Mouse (Mus musculus) megakaryocyte progenitor cell, adult 5-6 weeks (primary cell): Measurements from ENCODE around the gene Rtkn2. TPM values are rescaled to one million over a fixed set of nuclear protein-coding genes. Genes with fewer than 3 reads are reported as not detected.
A peak's percentile ranks its signal among the peaks of the same experiment; 100 is the strongest.

ENCODE experiments used
- ATAC-seq: replicated peaks from 2 replicates; pipeline ENCODE4 v1.8.0; 2016; ENCODE audit warnings: mild to moderate bottlenecking, moderate TSS enrichment, inconsistent platforms; ENCODE audit not compliant: poor library complexity
- total RNA-seq, 2 experiments: library from RNA; stranded (forward) in 1 of 2; stranded (reverse) in 1 of 2; fragments of 157-497, 149-512 nt in 1 of 2; fragments of 200-1000 nt in 1 of 2; gene quantifications; 2 replicates each; pipeline versions ENCODE4 v1.2.3 to v1.2.4; 2015 to 2017

Gene Rtkn2
- total RNA-seq, 2 experiments from 2014 or later, result 5.6 to 11.3 TPM

GRCm38 (mm10) chr10:68102566-68102965 lies 123.2 kb downstream of the Rtkn2 start:
- peak; percentile 74 for ATAC-seq

GRCm38 (mm10) chr10:68103078-68103855 lies 123.9 kb downstream of the Rtkn2 start:
- peak; percentile 27 for ATAC-seq

GRCm38 (mm10) chr10:68103988-68104387 lies 124.6 kb downstream of the Rtkn2 start:
- ATAC-seq, result peak; percentile 52

GRCm38 (mm10) chr10:68104481-68104880 lies 125.1 kb downstream of the Rtkn2 start:
- ATAC-seq, result peak; percentile 35; the same call in 1 of the 2 replicates

- ATAC-seq, result peak; percentile 43
These were observed 125.8 kb downstream of the Rtkn2 start for GRCm38 (mm10) chr10:68104881-68105781.

GRCm38 (mm10) chr10:68106351-68106950 lies 127.1 kb downstream of the Rtkn2 start:
- ATAC-seq, result no peak

GRCm38 (mm10) chr10:68107716-68108115 lies 128.3 kb downstream of the Rtkn2 start:
- no peak for ATAC-seq

Other genes starting within 250 kb of the Rtkn2 start
- gene Zfp365, start 66.9 kb upstream of the Rtkn2 start, total RNA-seq (2015), result not detected in 2 replicates
- gene Zfp365, start 66.9 kb upstream of the Rtkn2 start, total RNA-seq (2017), result not detected in 2 replicates